Mouse (Mus musculus) small intestine, adult 2 months (tissue): ENCODE data around the gene Glis3.

Experiments
- CTCF ChIP-seq: fragments of 200-500 bp; IDR thresholded peaks from 2 replicates; pipeline ENCODE4 v1.5.1; 2012; ENCODE audit warnings: low read depth, mild to moderate bottlenecking, control low read depth, inconsistent platforms, low read length, moderate library complexity, mixed read lengths; ENCODE audit not compliant: insufficient replicate concordance, insufficient read length; ENCODE audit errors: extremely low read depth
- POLR2A ChIP-seq: fragments of 200-500 bp; IDR thresholded peaks from 2 replicates; pipeline ENCODE4 v1.6.1; 2012; ENCODE audit warnings: low read depth, mild to moderate bottlenecking, control low read depth, inconsistent platforms, low read length, moderate library complexity

DNA sequence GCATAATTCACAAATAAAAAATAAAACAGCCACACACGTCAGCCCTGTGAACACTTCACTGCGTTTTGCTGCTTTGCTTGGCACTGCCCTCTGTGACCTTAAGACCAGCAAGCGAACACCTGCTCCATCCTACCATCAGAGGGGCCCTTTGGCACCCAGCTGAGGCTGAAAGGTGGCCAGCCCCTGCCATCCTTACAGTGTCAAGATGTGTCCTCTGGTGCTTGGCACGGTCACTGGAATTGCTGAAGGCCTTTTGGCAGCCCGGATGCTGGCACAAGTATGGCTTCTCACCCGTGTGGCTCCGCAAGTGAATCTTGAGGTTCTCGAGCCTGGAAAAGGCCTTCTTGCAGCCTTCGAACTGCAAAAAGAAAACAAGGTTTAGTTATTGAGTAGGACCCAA, 322.3 kb downstream of the Glis3 start:
- TF ChIP-seq CTCF, result no peak
- TF ChIP-seq POLR2A, result no peak
